Mouse (Mus musculus): Measurements from ENCODE around the gene Sec11a. TPM values are rescaled to one million over a fixed set of nuclear protein-coding genes. Genes with fewer than 3 reads are reported as not detected.

Sec11a gene
- polyA plus RNA-seq, 2 experiments: 50.0 to 89.0 TPM

- no peak overlapping the region for H3K27ac ChIP-seq
- no peak overlapping the region for H3K4me3 ChIP-seq (ENCODE audit: insufficient read depth in 1 of 2, low read depth in 2 of 2, low read length in 2 of 2)
- no peak overlapping the region for H3K9ac ChIP-seq (replicated peaks)
- no peak for ATAC-seq (ENCODE audit: insufficient read depth)
- H3K4me1 ChIP-seq (replicated peaks; ENCODE audit: control insufficient read depth in 2 of 2, insufficient read depth in 2 of 2, low read length in 1 of 2): 0 out of 4 replicates have a peak, but pooled peaks cover 0 to 2% of the 10 kb centered on the region in 2 experiments
- no peaks in the 10 kb centered on the region for H3K27me3 ChIP-seq (ENCODE audit: control insufficient read depth, insufficient read depth, low read length)
- DNase-seq (ENCODE audit: low read depth in 3 of 3, low spot score in 3 of 3): no peak
- no peaks in the 10 kb centered on the region for H3K36me3 ChIP-seq (replicated peaks; ENCODE audit: control insufficient read depth, insufficient read depth, low read depth)
- H3K4me2 ChIP-seq (ENCODE audit: low read depth): no peak overlapping the region
- H3K9me3 ChIP-seq (ENCODE audit: control insufficient read depth, low read length): no peaks in the 10 kb centered on the region
- TF ChIP-seq CTCF (IDR thresholded peaks at IDR 0.05; ENCODE audit: low read depth) (no peak), EP300 (IDR thresholded peaks at IDR 0.05; ENCODE audit: low read depth) (no peak)
- WGBS (ENCODE audit: insufficient replicate concordance): 77% methylated on average over 5 of the region's 5 CpGs
These were observed 24.5 kb upstream of the Sec11a start for GRCm38 (mm10) chr7:80972082-80972481.

DNA sequence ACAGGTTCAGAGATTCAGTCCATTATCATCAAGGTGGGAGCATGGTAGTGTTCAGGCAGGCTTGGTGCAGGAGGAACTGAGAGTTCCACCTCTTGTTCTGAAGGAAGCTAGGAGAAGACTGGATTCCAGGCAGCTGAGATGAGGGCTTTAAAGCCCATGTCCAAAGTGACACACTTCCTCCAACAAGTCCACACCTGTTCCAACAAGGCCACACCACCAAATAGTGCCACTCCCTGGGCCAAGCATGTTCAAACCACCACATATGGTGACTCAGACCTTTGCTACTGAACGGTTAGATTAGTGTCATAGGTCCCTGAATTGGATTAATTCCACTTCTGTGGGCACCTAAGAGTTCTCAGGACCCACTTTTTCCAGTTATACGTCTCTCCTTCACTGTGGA, 23.8 kb upstream of the Sec11a start:
- no peak for TF ChIP-seq CTCF (IDR thresholded peaks at IDR 0.05; ENCODE audit: low read depth)
- no peak for TF ChIP-seq EP300 (IDR thresholded peaks at IDR 0.05; ENCODE audit: low read depth)
- H3K4me3 ChIP-seq (ENCODE audit: insufficient read depth in 1 of 2, low read depth in 2 of 2, low read length in 2 of 2): no peak overlapping the region
- H3K4me2 ChIP-seq (ENCODE audit: low read depth): no peak overlapping the region
- H3K9me3 ChIP-seq (ENCODE audit: control insufficient read depth, low read length): no peaks in the 10 kb centered on the region
- DNase-seq (ENCODE audit: low read depth in 3 of 3, low spot score in 3 of 3) (no peak), ATAC-seq (ENCODE audit: insufficient read depth) (no peak)
- H3K4me1 ChIP-seq (replicated peaks; ENCODE audit: control insufficient read depth in 2 of 2, insufficient read depth in 2 of 2, low read length in 1 of 2): 0 out of 4 replicates have a peak, but pooled peaks cover 0 to 2% of the 10 kb centered on the region in 2 experiments
- no peaks in the 10 kb centered on the region for H3K27me3 ChIP-seq (ENCODE audit: control insufficient read depth, insufficient read depth, low read length)
- no peaks in the 10 kb centered on the region for H3K36me3 ChIP-seq (replicated peaks; ENCODE audit: control insufficient read depth, insufficient read depth, low read depth)
- no peak overlapping the region for H3K9ac ChIP-seq (replicated peaks)
- WGBS (ENCODE audit: insufficient replicate concordance): 64% methylated on average over 2 of the region's 2 CpGs
- H3K27ac ChIP-seq: no peak overlapping the region

DNA sequence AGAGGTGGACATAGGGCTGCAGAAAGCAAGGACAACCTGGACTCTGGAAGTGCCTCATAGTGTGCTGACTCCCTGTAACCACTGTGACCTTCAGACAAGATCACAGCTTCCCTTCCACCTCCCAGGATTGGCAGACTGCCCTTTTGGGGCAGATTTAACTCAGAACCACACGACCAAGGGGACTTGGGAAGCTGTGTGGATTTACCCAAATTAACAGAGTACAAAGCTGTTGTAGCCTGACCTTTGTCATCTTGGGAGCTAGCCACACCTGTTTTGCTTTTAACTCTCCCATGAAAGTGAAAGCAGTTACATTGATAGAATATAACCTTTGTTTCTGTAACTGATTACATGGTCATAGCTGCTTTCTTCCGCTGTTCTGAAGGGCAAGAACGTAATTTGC, 23.3 kb upstream of the Sec11a start:
- ATAC-seq (ENCODE audit: insufficient read depth): no peak
- no peaks in the 10 kb centered on the region for H3K9me3 ChIP-seq (ENCODE audit: control insufficient read depth, low read length)
- no peak for TF ChIP-seq EP300 (IDR thresholded peaks at IDR 0.05; ENCODE audit: low read depth)
- no peaks in the 10 kb centered on the region for H3K36me3 ChIP-seq (replicated peaks; ENCODE audit: control insufficient read depth, insufficient read depth, low read depth)
- WGBS (ENCODE audit: insufficient replicate concordance): 54% methylated on average over 3 of the region's 3 CpGs
- H3K4me3 ChIP-seq (ENCODE audit: insufficient read depth in 1 of 2, low read depth in 2 of 2, low read length in 2 of 2): no peak overlapping the region
- no peak overlapping the region for H3K4me2 ChIP-seq (ENCODE audit: low read depth)
- DNase-seq (ENCODE audit: low read depth in 3 of 3, low spot score in 3 of 3): no peak
- H3K27ac ChIP-seq: no peak overlapping the region
- no peaks in the 10 kb centered on the region for H3K27me3 ChIP-seq (ENCODE audit: control insufficient read depth, insufficient read depth, low read length)
- no peak overlapping the region for H3K9ac ChIP-seq (replicated peaks)
- 0 out of 4 replicates have a peak, but pooled peaks cover 0 to 2% of the 10 kb centered on the region in 2 experiments for H3K4me1 ChIP-seq (replicated peaks; ENCODE audit: control insufficient read depth in 2 of 2, insufficient read depth in 2 of 2, low read length in 1 of 2)

- ATAC-seq (ENCODE audit: insufficient read depth): no peak
- H3K9me3 ChIP-seq (ENCODE audit: control insufficient read depth, low read length): no peaks in the 10 kb centered on the region
These were observed 15.2 kb upstream of the Sec11a start for GRCm38 (mm10) chr7:80962799-80963198.

DNA sequence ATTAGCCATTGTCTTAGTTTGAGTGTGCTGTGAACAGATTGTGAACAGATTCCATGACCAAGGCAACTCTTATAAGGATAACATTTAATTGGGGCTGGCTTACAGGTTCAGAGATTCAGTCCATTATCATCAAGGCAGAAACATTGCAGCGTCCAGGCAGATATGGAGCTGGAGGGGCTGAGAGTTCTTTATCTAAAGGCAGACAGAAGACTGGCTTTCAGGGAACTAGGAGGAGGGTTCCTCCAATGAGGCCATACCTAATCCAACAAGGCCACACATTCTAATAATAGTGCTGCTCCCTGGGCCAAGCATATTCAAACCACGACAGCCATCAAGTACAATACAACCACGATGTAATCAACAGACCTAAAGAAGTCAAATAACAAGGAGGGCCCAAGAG, 11.4 kb upstream of the Sec11a start:
- no peak overlapping the region for H3K27ac ChIP-seq
- H3K4me1 ChIP-seq (replicated peaks; ENCODE audit: control insufficient read depth in 2 of 2, insufficient read depth in 2 of 2, low read length in 1 of 2): peaks cover 0 to 5% of the 10 kb centered on the region in 2 experiments; a peak in 2 of 4 replicates
- no peaks in the 10 kb centered on the region for H3K36me3 ChIP-seq (replicated peaks; ENCODE audit: control insufficient read depth, insufficient read depth, low read depth)
- H3K9me3 ChIP-seq (ENCODE audit: control insufficient read depth, low read length): no peaks in the 10 kb centered on the region
- H3K4me2 ChIP-seq (ENCODE audit: low read depth): no peak overlapping the region
- ATAC-seq (ENCODE audit: insufficient read depth): peak; percentile 56; the same call in 1 of the 2 replicates
- DNase-seq (ENCODE audit: low read depth in 3 of 3, low spot score in 3 of 3): peak; percentile 15 to 20 (median 19)
- no peaks in the 10 kb centered on the region for H3K27me3 ChIP-seq (ENCODE audit: control insufficient read depth, insufficient read depth, low read length)
- no peak overlapping the region for H3K4me3 ChIP-seq (ENCODE audit: insufficient read depth in 1 of 2, low read depth in 2 of 2, low read length in 2 of 2)
- 14% methylated on average over 3 of the region's 3 CpGs for WGBS (ENCODE audit: insufficient replicate concordance)
- TF ChIP-seq EP300 (IDR thresholded peaks at IDR 0.05; ENCODE audit: low read depth) (peak; percentile 18; the same call in 1 of the 2 replicates), CTCF (IDR thresholded peaks at IDR 0.05; ENCODE audit: low read depth) (no peak)
- H3K9ac ChIP-seq (replicated peaks): no peak overlapping the region

More at GRCm38 (mm10) chr7:80962799-80963198, 15.2 kb upstream of the Sec11a start:
- no peaks in the 10 kb centered on the region for H3K27me3 ChIP-seq (ENCODE audit: control insufficient read depth, insufficient read depth, low read length)
- no peak overlapping the region for H3K27ac ChIP-seq
- no peak overlapping the region for H3K4me3 ChIP-seq (ENCODE audit: insufficient read depth in 1 of 2, low read depth in 2 of 2, low read length in 2 of 2)
- H3K4me2 ChIP-seq (ENCODE audit: low read depth): no peak overlapping the region
- no peaks in the 10 kb centered on the region for H3K36me3 ChIP-seq (replicated peaks; ENCODE audit: control insufficient read depth, insufficient read depth, low read depth)
- no peak overlapping the region for H3K9ac ChIP-seq (replicated peaks)
- peaks cover 0 to 5% of the 10 kb centered on the region in 2 experiments; a peak in 2 of 4 replicates for H3K4me1 ChIP-seq (replicated peaks; ENCODE audit: control insufficient read depth in 2 of 2, insufficient read depth in 2 of 2, low read length in 1 of 2)
- TF ChIP-seq CTCF (IDR thresholded peaks at IDR 0.05; ENCODE audit: low read depth) (no peak), EP300 (IDR thresholded peaks at IDR 0.05; ENCODE audit: low read depth) (no peak)
- 63% methylated on average over 6 of the region's 6 CpGs for WGBS (ENCODE audit: insufficient replicate concordance)
- DNase-seq (ENCODE audit: low read depth in 3 of 3, low spot score in 3 of 3): no peak

Data from liver, embryonic 14.5 days (tissue).